Mouse (Mus musculus): ENCODE measurements around the gene Disp2. TPM values are rescaled to one million over a fixed set of nuclear protein-coding genes. Genes with fewer than 3 reads are reported as not detected.

Disp2 gene
- total and polyA plus RNA-seq, 2 experiments from 2014 or later, result 0.03 to 0.38 TPM

- Histone ChIP-seq H3K4me1 (ENCODE audit: control insufficient read depth, insufficient read depth) (peaks cover 7% of the 10 kb centered on the region), H3K27me3 (ENCODE audit: control insufficient read depth, insufficient read depth, low read length) (no peaks in the 10 kb centered on the region), H3K9ac (replicated peaks; ENCODE audit: low read depth, low read length) (no peak overlapping the region), H3K4me3 (ENCODE audit: low read depth, low read length) (peak overlapping the region; percentile 23), H3K9me3 (replicated peaks; ENCODE audit: control insufficient read depth, low read length) (no peaks in the 10 kb centered on the region), H3K4me2 (ENCODE audit: low read depth, low read length) (peak overlapping the region; percentile 56), H3K27ac (ENCODE audit: low read depth) (no peak overlapping the region), H3K36me3 (replicated peaks; ENCODE audit: control insufficient read depth, insufficient read depth, low read length) (no peaks in the 10 kb centered on the region)
- peak; percentile 61 for ATAC-seq (ENCODE audit: insufficient read depth, low read depth)
- no peak for TF ChIP-seq EP300 (IDR thresholded peaks at IDR 0.05; ENCODE audit: low read depth)
- TF ChIP-seq CTCF (IDR thresholded peaks at IDR 0.05; ENCODE audit: low read depth), result peak; percentile 53
- DNase-seq (ENCODE audit: low spot score), result peak; percentile 43
- WGBS, result 17% methylated on average over 44 of the region's 44 CpGs
Observed at GRCm38 (mm10) chr2:118790551-118791525, 11.3 kb downstream of the Disp2 start.

- ATAC-seq (ENCODE audit: insufficient read depth, low read depth) (no peak), DNase-seq (ENCODE audit: low spot score) (no peak)
- Histone ChIP-seq H3K9me3 (replicated peaks; ENCODE audit: control insufficient read depth, low read length) (no peaks in the 10 kb centered on the region), H3K4me2 (ENCODE audit: low read depth, low read length) (no peak overlapping the region), H3K36me3 (replicated peaks; ENCODE audit: control insufficient read depth, insufficient read depth, low read length) (no peaks in the 10 kb centered on the region), H3K4me3 (ENCODE audit: low read depth, low read length) (no peak overlapping the region), H3K4me1 (ENCODE audit: control insufficient read depth, insufficient read depth) (peaks cover 7% of the 10 kb centered on the region), H3K9ac (replicated peaks; ENCODE audit: low read depth, low read length) (no peak overlapping the region), H3K27ac (ENCODE audit: low read depth) (no peak overlapping the region), H3K27me3 (ENCODE audit: control insufficient read depth, insufficient read depth, low read length) (no peaks in the 10 kb centered on the region)
- TF ChIP-seq EP300 (IDR thresholded peaks at IDR 0.05; ENCODE audit: low read depth) (no peak), CTCF (IDR thresholded peaks at IDR 0.05; ENCODE audit: low read depth) (no peak)
- WGBS, result 88% methylated on average over 26 of the region's 26 CpGs
Observed at GRCm38 (mm10) chr2:118791591-118792258, 12.2 kb downstream of the Disp2 start.

DNA sequence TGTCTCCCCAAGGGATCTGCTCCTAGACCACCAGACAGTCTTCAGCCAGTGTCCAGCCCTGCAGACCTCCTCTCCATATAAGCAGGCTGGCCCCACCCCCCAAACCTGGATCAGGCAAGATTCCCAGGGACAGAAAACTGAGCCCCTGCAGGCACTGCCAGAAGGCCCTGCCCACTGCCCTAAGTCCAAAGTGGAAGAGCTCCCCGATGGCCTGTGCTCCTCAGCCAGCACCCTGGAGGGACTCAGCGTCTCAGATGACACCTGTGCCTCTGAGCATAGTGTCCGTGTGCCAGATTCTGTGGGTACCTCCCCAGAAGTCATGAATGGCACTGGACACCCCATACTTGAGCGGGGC is 12.7 kb downstream of the Disp2 start:
- TF ChIP-seq EP300 (IDR thresholded peaks at IDR 0.05; ENCODE audit: low read depth) (no peak), CTCF (IDR thresholded peaks at IDR 0.05; ENCODE audit: low read depth) (no peak)

GRCm38 (mm10) chr2:118793636-118794035 is 14.1 kb downstream of the Disp2 start:
- H3K27me3 ChIP-seq (ENCODE audit: control insufficient read depth, insufficient read depth, low read length), result no peaks in the 10 kb centered on the region
- ATAC-seq (ENCODE audit: insufficient read depth, low read depth) (no peak), DNase-seq (ENCODE audit: low spot score) (no peak)
- H3K4me2 ChIP-seq (ENCODE audit: low read depth, low read length), result no peak overlapping the region
- 71% methylated on average over 4 of the region's 4 CpGs for WGBS
- no peaks in the 10 kb centered on the region for H3K36me3 ChIP-seq (replicated peaks; ENCODE audit: control insufficient read depth, insufficient read depth, low read length)
- no peaks in the 10 kb centered on the region for H3K9me3 ChIP-seq (replicated peaks; ENCODE audit: control insufficient read depth, low read length)
- TF ChIP-seq EP300 (IDR thresholded peaks at IDR 0.05; ENCODE audit: low read depth), result no peak
- TF ChIP-seq CTCF (IDR thresholded peaks at IDR 0.05; ENCODE audit: low read depth), result no peak
- no peak overlapping the region for H3K4me3 ChIP-seq (ENCODE audit: low read depth, low read length)
- peaks cover 7% of the 10 kb centered on the region for H3K4me1 ChIP-seq (ENCODE audit: control insufficient read depth, insufficient read depth)
- no peak overlapping the region for H3K9ac ChIP-seq (replicated peaks; ENCODE audit: low read depth, low read length)
- H3K27ac ChIP-seq (ENCODE audit: low read depth), result no peak overlapping the region

More for the DNA sequence above, 12.7 kb downstream of the Disp2 start:
- peaks cover 7% of the 10 kb centered on the region for H3K4me1 ChIP-seq (ENCODE audit: control insufficient read depth, insufficient read depth)
- no peaks in the 10 kb centered on the region for H3K27me3 ChIP-seq (ENCODE audit: control insufficient read depth, insufficient read depth, low read length)
- no peak for DNase-seq (ENCODE audit: low spot score)
- no peaks in the 10 kb centered on the region for H3K9me3 ChIP-seq (replicated peaks; ENCODE audit: control insufficient read depth, low read length)
- no peaks in the 10 kb centered on the region for H3K36me3 ChIP-seq (replicated peaks; ENCODE audit: control insufficient read depth, insufficient read depth, low read length)
- no peak overlapping the region for H3K4me3 ChIP-seq (ENCODE audit: low read depth, low read length)
- H3K4me2 ChIP-seq (ENCODE audit: low read depth, low read length), result no peak overlapping the region
- no peak for ATAC-seq (ENCODE audit: insufficient read depth, low read depth)
- no peak overlapping the region for H3K9ac ChIP-seq (replicated peaks; ENCODE audit: low read depth, low read length)
- no peak overlapping the region for H3K27ac ChIP-seq (ENCODE audit: low read depth)
- WGBS, result 80% methylated on average over 4 of the region's 4 CpGs

DNA sequence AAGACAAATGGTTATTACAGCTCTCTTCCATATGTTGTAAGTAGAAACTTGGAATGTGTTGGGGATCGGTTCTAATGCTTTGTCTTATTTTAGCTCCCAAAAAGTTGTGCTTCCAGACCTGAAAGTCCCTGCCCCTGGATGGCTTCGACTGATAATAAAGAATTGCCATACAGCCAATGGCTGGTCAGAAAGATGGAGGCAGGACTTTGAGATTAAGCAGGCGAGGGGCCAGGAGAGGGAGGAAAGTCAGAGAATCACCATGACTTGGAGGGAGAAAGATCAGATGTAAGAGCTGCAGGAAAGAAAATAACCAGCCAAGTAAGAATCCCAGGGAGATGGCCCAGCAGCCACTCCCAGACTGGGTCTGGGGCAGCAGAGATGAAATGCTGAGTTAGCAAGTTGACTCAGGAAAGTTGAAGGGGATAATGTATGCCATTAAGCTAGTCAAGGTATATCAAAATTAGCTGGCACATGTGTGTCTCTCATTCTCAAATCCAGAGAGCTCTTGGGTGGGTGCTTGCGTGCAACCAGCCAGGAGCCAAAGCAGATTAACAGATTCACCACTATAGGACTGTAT is 23.1 kb downstream of the Disp2 start:
- H3K36me3 ChIP-seq (replicated peaks; ENCODE audit: control insufficient read depth, insufficient read depth, low read length), result no peaks in the 10 kb centered on the region
- H3K4me2 ChIP-seq (ENCODE audit: low read depth, low read length), result no peak overlapping the region
- H3K4me1 ChIP-seq (ENCODE audit: control insufficient read depth, insufficient read depth), result no peaks in the 10 kb centered on the region
- WGBS, result 65% methylated on average over 4 of the region's 4 CpGs
- H3K27me3 ChIP-seq (ENCODE audit: control insufficient read depth, insufficient read depth, low read length), result no peaks in the 10 kb centered on the region
- no peak overlapping the region for H3K4me3 ChIP-seq (ENCODE audit: low read depth, low read length)
- no peak for TF ChIP-seq CTCF (IDR thresholded peaks at IDR 0.05; ENCODE audit: low read depth)
- TF ChIP-seq EP300 (IDR thresholded peaks at IDR 0.05; ENCODE audit: low read depth), result no peak
- H3K27ac ChIP-seq (ENCODE audit: low read depth), result no peak overlapping the region
- H3K9ac ChIP-seq (replicated peaks; ENCODE audit: low read depth, low read length), result no peak overlapping the region
- ATAC-seq (ENCODE audit: insufficient read depth, low read depth) (no peak), DNase-seq (ENCODE audit: low spot score) (no peak)
- no peaks in the 10 kb centered on the region for H3K9me3 ChIP-seq (replicated peaks; ENCODE audit: control insufficient read depth, low read length)

Measured in heart, postnatal 0 days (tissue).